ENCODE assay signal across 8 mouse cellular contexts in the genomic region with DNA sequence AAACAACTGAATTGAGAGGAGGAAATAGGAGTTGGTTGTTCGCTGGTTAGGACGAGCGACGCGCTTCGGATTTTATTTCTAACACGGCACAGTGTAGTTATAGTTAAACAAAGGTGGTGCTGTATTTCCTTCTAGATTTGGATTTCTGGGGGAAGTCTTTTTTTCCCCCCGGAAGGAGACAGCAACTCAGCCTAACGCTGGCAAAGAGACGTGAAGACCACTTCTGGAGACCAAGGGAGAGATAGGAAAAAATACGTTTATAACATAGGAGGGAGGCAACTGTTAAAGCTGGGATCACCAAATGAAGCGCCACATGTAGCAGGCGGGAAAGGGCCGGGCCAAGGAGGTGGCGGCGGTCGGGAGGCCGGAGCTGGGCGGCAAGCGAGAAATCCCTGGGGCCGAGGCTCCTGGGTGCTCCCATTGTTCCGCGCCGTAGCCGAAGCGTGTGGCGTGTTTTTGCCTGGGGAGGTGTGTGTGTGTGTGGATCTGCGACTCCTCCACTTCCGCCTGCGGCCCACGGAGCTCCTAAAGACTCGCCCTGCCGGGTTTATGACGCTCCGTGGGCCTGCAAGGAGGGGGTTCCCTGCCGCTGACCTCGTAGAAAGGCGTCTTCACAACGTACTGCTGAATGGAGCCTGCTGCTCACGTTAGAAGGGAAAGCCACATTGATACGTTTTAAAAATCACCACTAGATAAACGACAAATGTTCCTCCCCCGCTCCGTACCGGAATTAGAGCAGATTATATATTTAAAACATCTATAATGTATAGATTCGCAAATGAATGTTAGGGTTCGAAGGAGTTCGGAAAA. TPM values are rescaled to one million over a fixed set of nuclear protein-coding genes. Genes with fewer than 3 reads are reported as not detected.
DNase-seq lines count a peak whose midpoint lies in the region; ATAC-seq lines count a peak whose summit lies in the region.

No protein-coding gene starts in this region.

- H3K9me3 ChIP-seq in embryonic facial prominence, embryonic 11.5 days (replicated peaks; ENCODE audit: control insufficient read depth, low read length), result no peaks in the 10 kb centered on the region
- H3K9me3 ChIP-seq in heart, embryonic 10.5 days, result no peaks in the 10 kb centered on the region
- no peaks in the 10 kb centered on the region for H3K9me3 ChIP-seq in liver, embryonic 11.5 days (ENCODE audit: control insufficient read depth, low read length)

- no peaks in the 10 kb centered on the region for H3K4me1 ChIP-seq in embryonic facial prominence, embryonic 11.5 days (ENCODE audit: control insufficient read depth, insufficient read depth, low read length)
- H3K4me1 ChIP-seq in heart, embryonic 10.5 days, result peaks cover 12% of the 10 kb centered on the region
- peaks cover 5% of the 10 kb centered on the region; the same call in 1 of the 2 replicates for H3K4me1 ChIP-seq in liver, embryonic 11.5 days (replicated peaks; ENCODE audit: control insufficient read depth, insufficient read depth, low read length)

- no peak for ATAC-seq in embryonic facial prominence, embryonic 11.5 days (replicated peaks; ENCODE audit: insufficient number of reproducible peaks, low FRiP score, low TSS enrichment, low read depth)
- peak; percentile 10; the same call in 1 of the 2 replicates for ATAC-seq in liver, embryonic 11.5 days (replicated peaks; ENCODE audit: low FRiP score)
- ATAC-seq in monocyte, adult 5-6 weeks (replicated peaks; ENCODE audit: insufficient number of reproducible peaks, low FRiP score, low TSS enrichment, poor library complexity, severe bottlenecking), result peak; percentile 69

- peak overlapping the region; percentile 95 for H3K4me2 ChIP-seq in embryonic facial prominence, embryonic 11.5 days (ENCODE audit: low read depth, low read length)
- H3K4me2 ChIP-seq in liver, embryonic 11.5 days, result peak overlapping the region; percentile 87

- H3K27me3 ChIP-seq in embryonic facial prominence, embryonic 11.5 days (ENCODE audit: control insufficient read depth, insufficient read depth, low read length), result no peaks in the 10 kb centered on the region
- H3K27me3 ChIP-seq in heart, embryonic 10.5 days (ENCODE audit: insufficient read depth, poor library complexity, severe bottlenecking), result no peaks in the 10 kb centered on the region
- no peaks in the 10 kb centered on the region for H3K27me3 ChIP-seq in liver, embryonic 11.5 days (replicated peaks; ENCODE audit: control insufficient read depth, insufficient read depth, low read length)
- H3K27me3 ChIP-seq in splenic B cell, adult 2 months (ENCODE audit: control insufficient read depth, insufficient read depth, low read length, poor library complexity, severe bottlenecking), result no peaks in the 10 kb centered on the region

- H3K36me3 ChIP-seq in embryonic facial prominence, embryonic 11.5 days (replicated peaks; ENCODE audit: control insufficient read depth, insufficient read depth, low read depth, low read length), result no peaks in the 10 kb centered on the region
- no peaks in the 10 kb centered on the region for H3K36me3 ChIP-seq in heart, embryonic 10.5 days
- no peaks in the 10 kb centered on the region for H3K36me3 ChIP-seq in liver, embryonic 11.5 days (ENCODE audit: control insufficient read depth, insufficient read depth, low read length)
- H3K36me3 ChIP-seq in splenic B cell, adult 2 months (ENCODE audit: control insufficient read depth, insufficient read depth, low read length, poor library complexity, severe bottlenecking), result no peaks in the 10 kb centered on the region

- under 1% methylated on average over 48 of the region's 48 CpGs for WGBS in embryonic facial prominence, embryonic 11.5 days
- 1% methylated on average over 48 of the region's 48 CpGs for WGBS in heart, embryonic 10.5 days
- 2% methylated on average over 48 of the region's 48 CpGs for whole genome bisulfite sequencing in liver, embryonic 11.5 days

- H3K9ac ChIP-seq in embryonic facial prominence, embryonic 11.5 days (replicated peaks; ENCODE audit: low read length), result peak overlapping the region; percentile 99
- H3K9ac ChIP-seq in liver, embryonic 11.5 days (ENCODE audit: low read depth, low read length), result peak overlapping the region; percentile 85

- H3K4me3 ChIP-seq in embryonic facial prominence, embryonic 11.5 days (ENCODE audit: low read depth, low read length), result peak overlapping the region; percentile 64
- H3K4me3 ChIP-seq in heart, embryonic 10.5 days, result peak overlapping the region; percentile 73
- peak overlapping the region; percentile 60 for H3K4me3 ChIP-seq in liver, embryonic 11.5 days (ENCODE audit: low read depth, low read length)

- peak; percentile 56 for DNase-seq in layer of hippocampus, adult 11-12 months (ENCODE audit: low spot score)
- no peak for DNase-seq in layer of hippocampus, adult 9-10 months (ENCODE audit: low spot score)
- DNase-seq in embryonic facial prominence, embryonic 11.5 days (ENCODE audit: low spot score), result peak; percentile 58
- peak; percentile 80 for DNase-seq in heart, embryonic 10.5 days (ENCODE audit: low spot score)
- DNase-seq in kidney, adult 9 months, result peak; percentile 65
- peak; percentile 71 for DNase-seq in liver, embryonic 11.5 days (ENCODE audit: low spot score)
- peak; percentile 74 for DNase-seq in splenic B cell, adult 2 months (ENCODE audit: low read depth, low spot score)

- peak overlapping the region; percentile 99 for H3K27ac ChIP-seq in embryonic facial prominence, embryonic 11.5 days (replicated peaks; ENCODE audit: low read depth, low read length)
- peak overlapping the region; percentile 99 for H3K27ac ChIP-seq in heart, embryonic 10.5 days
- H3K27ac ChIP-seq in liver, embryonic 11.5 days (ENCODE audit: low read depth, low read length), result peak overlapping the region; percentile 100

RNA-seq across cellular contexts. Expression of a gene that starts 2.5 kb away (rescaled TPM):
- 40.8 and 44.3 TPM in 2 replicates for polyA plus RNA-seq in embryonic facial prominence, embryonic 11.5 days (2014; fragmentation: Nextera tagmentation; extraction: Ambion mirVana)
- 39.8 and 54.8 TPM in 2 replicates for polyA plus RNA-seq in heart, embryonic 10.5 days (2016; fragmentation: Nextera tagmentation; extraction: Ambion mirVana)
- polyA plus RNA-seq in liver, embryonic 11.5 days (2014; fragmentation: Nextera tagmentation; extraction: Ambion mirVana), result 34.0 and 39.9 TPM in 2 replicates
- total RNA-seq in monocyte, adult 5-6 weeks (2017), result 36.1 to 69.5 TPM (median 67.5 TPM) in 3 replicates

RNA-seq across cellular contexts. Expression of a gene that starts 8.7 kb away (rescaled TPM):
- 15.5 and 16.9 TPM in 2 replicates for polyA plus RNA-seq in embryonic facial prominence, embryonic 11.5 days (2014; fragmentation: Nextera tagmentation; extraction: Ambion mirVana)
- 6.7 and 9.4 TPM in 2 replicates for polyA plus RNA-seq in heart, embryonic 10.5 days (2016; fragmentation: Nextera tagmentation; extraction: Ambion mirVana)
- 1.6 and 2.4 TPM in 2 replicates for polyA plus RNA-seq in liver, embryonic 11.5 days (2014; fragmentation: Nextera tagmentation; extraction: Ambion mirVana)
- 0.19 to 0.43 TPM in 2 of 3 replicates, not detected in the other for total RNA-seq in monocyte, adult 5-6 weeks (2017)

RNA-seq across cellular contexts. Expression of a gene that starts 20.0 kb away (rescaled TPM):
- 6.6 and 9.2 TPM in 2 replicates for polyA plus RNA-seq in embryonic facial prominence, embryonic 11.5 days (2014; fragmentation: Nextera tagmentation; extraction: Ambion mirVana)
- 14.5 and 14.9 TPM in 2 replicates for polyA plus RNA-seq in heart, embryonic 10.5 days (2016; fragmentation: Nextera tagmentation; extraction: Ambion mirVana)
- polyA plus RNA-seq in liver, embryonic 11.5 days (2014; fragmentation: Nextera tagmentation; extraction: Ambion mirVana), result 3.4 and 3.9 TPM in 2 replicates
- total RNA-seq in monocyte, adult 5-6 weeks (2017), result 0.21 to 0.87 TPM (median 0.29 TPM) in 3 replicates
